10 mouse cellular contexts compared by ENCODE assay signal in the genomic region with DNA sequence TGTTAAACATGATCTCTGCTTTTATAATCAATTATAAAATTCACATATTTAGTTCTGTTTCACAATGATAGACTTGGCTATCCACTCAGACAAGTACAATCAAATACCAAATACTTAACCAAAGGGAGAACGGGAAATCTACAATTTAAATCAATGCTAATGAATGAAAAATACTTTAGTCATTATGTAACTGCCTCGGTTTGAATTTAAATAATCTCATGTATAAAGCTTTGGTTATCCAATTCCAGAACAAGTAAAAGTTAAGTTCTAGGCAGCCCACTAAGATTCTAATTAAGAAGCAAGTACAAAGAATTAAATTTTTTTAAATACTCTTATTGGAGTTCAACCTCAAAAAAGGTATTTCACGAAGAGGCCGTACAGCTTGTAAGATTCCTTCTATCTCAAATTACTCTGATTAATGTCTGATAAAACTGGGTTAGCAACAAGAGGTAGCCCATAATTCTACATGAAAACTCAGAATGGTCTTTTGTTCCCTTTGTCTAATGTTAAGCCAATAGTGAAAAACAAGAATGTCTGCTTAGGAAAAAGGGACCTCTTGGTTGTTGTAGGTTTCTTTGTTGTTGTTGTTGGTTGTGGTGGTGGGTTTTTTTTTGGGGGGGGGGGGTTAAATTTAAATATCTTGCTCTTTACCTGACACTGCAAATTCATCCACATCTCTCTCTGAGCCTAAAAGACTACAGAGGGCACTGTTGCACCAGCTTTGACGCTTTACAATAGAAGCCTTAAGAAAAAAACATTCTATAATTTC. TPM values are rescaled to one million over a fixed set of nuclear protein-coding genes. Genes with fewer than 3 reads are reported as not detected.
DNase-seq lines count a peak whose midpoint lies in the region; TF ChIP-seq lines count a peak whose summit lies in the region.
"Had no signal": no experiment of that assay in that cellular context is flagged by ENCODE, and none has a peak within 500 bp of the region (broad histone marks: within the 10 kb centered on the region; RNA-seq: fewer than 3 reads in every experiment).

No protein-coding gene starts in this region.

- no peak overlapping the region for H3K4me3 ChIP-seq in thymus, adult 2 months (ENCODE audit: control insufficient read depth, insufficient read depth, low read length)
- H3K4me3 ChIP-seq: heart, embryonic 15.5 days had no signal

- peak; percentile 12 to 74 for DNase-seq in frontal cortex, adult 2 months (ENCODE audit: extremely low spot score in 1 of 2, low spot score in 1 of 2)
- DNase-seq in frontal cortex, postnatal 10 days (ENCODE audit: low spot score in 2 of 2) = no peak
- DNase-seq in 416B (ENCODE audit: low read depth) = peak; percentile 48
- peak; percentile 79 for DNase-seq in embryo, embryonic 10.5 days (ENCODE audit: low spot score)
- DNase-seq in kidney, postnatal 36 days = peak; percentile 53 to 68
- DNase-seq in retina, adult 2 months (ENCODE audit: low read depth, low spot score) = peak; percentile 13
- no peak for DNase-seq in thymus, adult 18-20 months
- DNase-seq in thymus, adult 2 months = no peak

- WGBS in thymus, adult 2 months = 84% methylated on average over 5 of the region's 5 CpGs

- no peak for TF ChIP-seq CTCF in thymus, adult 2 months (IDR thresholded peaks at IDR 0.05; ENCODE audit: borderline replicate concordance, control insufficient read depth, extremely low read depth, insufficient read depth, low read length, poor library complexity)

- no peak overlapping the region for H3K27ac ChIP-seq in thymus, adult 2 months (ENCODE audit: control insufficient read depth, insufficient read depth, low read length)
- H3K27ac ChIP-seq: heart, embryonic 15.5 days; macrophage had no signal

- no peak for TF ChIP-seq POLR2A in thymus, adult 2 months (IDR thresholded peaks at IDR 0.05; ENCODE audit: control insufficient read depth, extremely low read depth, insufficient read depth, low read length, poor library complexity)

- H3K36me3 ChIP-seq in thymus, adult 2 months (ENCODE audit: control insufficient read depth, insufficient read depth, low read length) = no peaks in the 10 kb centered on the region
- H3K36me3 ChIP-seq: heart, embryonic 15.5 days had no signal

- no peaks in the 10 kb centered on the region for H3K27me3 ChIP-seq in thymus, adult 2 months (ENCODE audit: control insufficient read depth, insufficient read depth, low read length)
- H3K27me3 ChIP-seq: heart, embryonic 15.5 days had no signal

- no peaks in the 10 kb centered on the region for H3K4me1 ChIP-seq in thymus, adult 2 months (replicated peaks; ENCODE audit: control insufficient read depth, insufficient read depth, low read length)

RNA-seq across cellular contexts. Expression of gene Dph6, which starts 32.8 kb away (rescaled TPM):
- polyA plus RNA-seq in frontal cortex, adult 2 months (2012; rRNA removed) = 16.4 and 20.9 TPM in 2 replicates
- 14.1 and 15.9 TPM in 2 replicates for polyA plus RNA-seq in thymus, adult 2 months (2012; rRNA removed)

Comparison
In these comparisons a context has a peak if more than half of its experiments do, and no peak if none do; other contexts are left out.
1. DNase-seq: peak in frontal cortex, adult 2 months (2 of 2), 416B (single experiment), embryo, embryonic 10.5 days (single experiment), kidney, postnatal 36 days (2 of 2) and retina, adult 2 months (single experiment); none in frontal cortex, postnatal 10 days (0 of 2), thymus, adult 18-20 months (0 of 2) and thymus, adult 2 months (single experiment).